In the genomic region with DNA sequence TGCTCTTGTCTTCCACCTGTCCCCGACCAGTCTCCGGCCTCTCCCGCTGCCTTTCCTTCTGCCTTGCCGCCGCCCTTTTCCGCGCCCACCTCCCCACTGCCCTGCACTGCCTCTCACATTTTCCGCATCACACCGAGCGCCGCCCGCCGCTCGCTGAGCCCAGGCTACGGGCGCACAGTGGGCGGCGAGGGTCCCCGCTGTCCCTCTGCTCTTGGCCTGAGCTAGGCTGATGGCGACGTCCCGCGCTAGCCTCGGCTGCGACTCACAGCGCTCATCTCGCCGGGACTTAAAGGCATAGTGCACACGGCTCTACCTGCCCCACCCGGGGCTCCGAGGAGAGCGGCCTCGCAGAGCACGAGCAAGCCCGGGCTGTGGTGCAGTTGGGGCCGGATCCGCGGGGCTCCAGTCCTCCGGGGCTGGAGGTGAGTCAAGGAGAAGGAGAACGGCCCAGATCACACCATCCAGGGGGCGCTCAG, we compare ENCODE assay signal across 8 mouse cellular contexts. TPM values are rescaled to one million over a fixed set of nuclear protein-coding genes. Genes with fewer than 3 reads are reported as not detected.
DNase-seq lines count a peak whose midpoint lies in the region; ATAC-seq and TF ChIP-seq lines count a peak whose summit lies in the region.

No protein-coding gene starts in this region.

- H3K9ac ChIP-seq in forebrain, embryonic 12.5 days: peak overlapping the region; percentile 60
- peak overlapping the region; percentile 45 for H3K9ac ChIP-seq in limb, embryonic 14.5 days (ENCODE audit: low read depth, low read length, severe bottlenecking)

- TF ChIP-seq CTCF in layer of hippocampus, adult 2 months (conservative IDR thresholded peaks at IDR 0.05): no peak; the same call in 1 of the 2 replicates

- peak overlapping the region; percentile 95 for H3K27ac ChIP-seq in layer of hippocampus, adult 2 months
- peak overlapping the region; percentile 42; the same call in 1 of the 2 replicates for H3K27ac ChIP-seq in forebrain, embryonic 12.5 days
- H3K27ac ChIP-seq in limb, embryonic 14.5 days (replicated peaks; ENCODE audit: low read depth, low read length): no peak overlapping the region

- DNase-seq in layer of hippocampus, adult 2 months (ENCODE audit: low spot score in 2 of 2): no peak
- no peak for DNase-seq in layer of hippocampus, postnatal 36 days
- DNase-seq in cerebellum, adult 18-20 months: peak; percentile 60 to 68
- DNase-seq in limb, embryonic 14.5 days (ENCODE audit: low spot score): peak; percentile 14
- DNase-seq in right cerebral cortex, postnatal 4 days: peak; percentile 52
- no peak for DNase-seq in spleen, postnatal 14 days (ENCODE audit: low spot score in 2 of 2)
- no peak for DNase-seq in c-Kit-positive CD71-positive TER-119-positive erythroid progenitor cells, embryonic 14.5 days (ENCODE audit: low spot score)

- TF ChIP-seq POLR2A in limb, embryonic 14.5 days (IDR thresholded peaks at IDR 0.05; ENCODE audit: borderline replicate concordance, extremely low read depth, insufficient read depth, insufficient read length): no peak

- peak; percentile 64 for ATAC-seq in forebrain, embryonic 12.5 days (ENCODE audit: low FRiP score)
- no peak for ATAC-seq in limb, embryonic 14.5 days (ENCODE audit: low FRiP score, low read depth)

- H3K4me3 ChIP-seq in layer of hippocampus, adult 2 months: peak overlapping the region; percentile 69
- H3K4me3 ChIP-seq in forebrain, embryonic 12.5 days (replicated peaks): peak overlapping the region; percentile 51
- peak overlapping the region; percentile 51 for H3K4me3 ChIP-seq in limb, embryonic 14.5 days (replicated peaks; ENCODE audit: low read length)

- no peaks in the 10 kb centered on the region for H3K36me3 ChIP-seq in forebrain, embryonic 12.5 days (replicated peaks)
- no peaks in the 10 kb centered on the region for H3K36me3 ChIP-seq in limb, embryonic 14.5 days (ENCODE audit: control insufficient read depth, insufficient read depth, low read length)

- peak overlapping the region; percentile 89 for H3K4me2 ChIP-seq in forebrain, embryonic 12.5 days
- peak overlapping the region; percentile 96 for H3K4me2 ChIP-seq in limb, embryonic 14.5 days (replicated peaks; ENCODE audit: low read depth, low read length, severe bottlenecking)

- under 1% methylated on average over 41 of the region's 41 CpGs for WGBS in forebrain, embryonic 12.5 days
- WGBS in limb, embryonic 14.5 days: under 1% methylated on average over 41 of the region's 41 CpGs

- H3K9me3 ChIP-seq in forebrain, embryonic 12.5 days: no peaks in the 10 kb centered on the region
- no peaks in the 10 kb centered on the region for H3K9me3 ChIP-seq in limb, embryonic 14.5 days (ENCODE audit: control insufficient read depth, low read length)

- H3K27me3 ChIP-seq in forebrain, embryonic 12.5 days: peaks cover 86% of the 10 kb centered on the region
- H3K27me3 ChIP-seq in limb, embryonic 14.5 days (ENCODE audit: control insufficient read depth, insufficient read depth, low read length): peaks cover 57% of the 10 kb centered on the region

- H3K4me1 ChIP-seq in forebrain, embryonic 12.5 days: peaks cover 17% of the 10 kb centered on the region
- H3K4me1 ChIP-seq in limb, embryonic 14.5 days (ENCODE audit: control insufficient read depth, insufficient read depth, low read length): no peaks in the 10 kb centered on the region; the same call in 1 of the 2 replicates

RNA-seq across cellular contexts. Expression of a gene that starts 0.4 kb away (rescaled TPM):
- total RNA-seq in layer of hippocampus, adult 2 months (2021): 100 to 1,000 TPM; 249 to 268 TPM
- total RNA-seq in layer of hippocampus, postnatal 36 days (2021): 100 to 1,000 TPM; 235 to 257 TPM
- 9.4 and 10.5 TPM in 2 replicates for polyA plus RNA-seq in forebrain, embryonic 12.5 days (2016; fragmentation: Nextera tagmentation; extraction: Ambion mirVana)
- 21.0 and 29.9 TPM in 2 replicates for polyA plus RNA-seq in limb, embryonic 14.5 days (2012; rRNA removed)
- polyA plus RNA-seq in limb, embryonic 14.5 days (2014; fragmentation: Nextera tagmentation; extraction: Ambion mirVana): 5.4 and 5.5 TPM in 2 replicates

Comparison
In these comparisons a context has a peak if more than half of its experiments do, and no peak if none do; other contexts are left out.
1. DNase-seq: peak in cerebellum, adult 18-20 months (2 of 2), limb, embryonic 14.5 days (single experiment) and right cerebral cortex, postnatal 4 days (single experiment); none in layer of hippocampus, adult 2 months (0 of 2), layer of hippocampus, postnatal 36 days (0 of 2), spleen, postnatal 14 days (0 of 2) and c-Kit-positive CD71-positive TER-119-positive erythroid progenitor cells, embryonic 14.5 days (single experiment).
2. Peak in every context shown above with its lines, with median percentiles within 50 percentile points of each other: H3K4me3 ChIP-seq.